Mouse (Mus musculus): ENCODE results near the gene Cpxm2.

- no peak for TF ChIP-seq TCF12 (IDR thresholded peaks at IDR 0.05; ENCODE audit: low read depth, low read length)
- TF ChIP-seq USF2 (conservative IDR thresholded peaks at IDR 0.05; ENCODE audit: low read depth, low read length): no peak
- no peak for TF ChIP-seq POLR2A (IDR thresholded peaks at IDR 0.05; ENCODE audit: low read depth, low read length)
Observed at GRCm38 (mm10) chr7:132174787-132175186, 20.2 kb upstream of the Cpxm2 start.
